Mouse (Mus musculus) left cerebral cortex, postnatal 4 days (tissue): ENCODE data around the gene Rimklb. TPM values are rescaled to one million over a fixed set of nuclear protein-coding genes. Genes with fewer than 3 reads are reported as not detected.
"Not testable (repeated sequence)": the region's sequence is repeated elsewhere in the genome, so short reads cannot be mapped to it uniquely, and the experiment has no call there.

Experiments used
- DNase-seq: peaks from one replicate; pipeline ENCODE4 v3.0.0-alpha.2; 2022
- intact Hi-C: fragments of 180-260 bp; cut with DNase I; formaldehyde crosslinking; loops from one replicate; pipeline ENCODE4 v1.15.1; 2025
- total RNA-seq, 2 experiments: library from RNA; stranded (reverse); gene quantifications; 2 replicates each; pipeline ENCODE4 v1.2.3; 2021

The Rimklb gene
- total RNA-seq, 2 experiments from 2014 or later = 392 to 432 TPM

- DNase-seq = no peak
- intact Hi-C loops = no loop called here
Observed at GRCm38 (mm10) chr6:122505041-122505440, 6.5 kb upstream of the Rimklb start.

DNA sequence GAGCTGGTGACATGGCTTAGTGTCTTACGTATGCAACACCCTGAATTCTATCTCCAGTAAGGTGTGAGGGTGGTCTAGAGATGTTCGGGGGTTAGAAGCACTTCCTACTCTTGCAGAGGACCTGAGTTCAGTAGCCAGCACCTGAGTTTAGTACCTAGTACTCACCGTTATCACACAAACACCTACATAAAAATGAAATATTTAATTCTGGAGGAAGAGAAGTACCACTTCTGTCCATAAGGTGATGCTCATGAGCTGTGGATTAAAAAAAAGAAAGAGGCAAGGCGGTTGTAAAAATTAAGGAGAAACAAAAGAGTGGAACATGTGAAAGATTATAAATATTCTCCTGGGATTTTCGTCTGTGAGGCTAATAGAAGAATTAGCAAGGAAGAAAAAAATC lies 2.1 kb downstream of the Rimklb start:
- DNase-seq = no peak
- intact Hi-C loops = loop anchor here (5.0 kb wide), 1 partner anchor 66 kb away; no protein-coding TSS in a partner anchor

- peak; percentile 54 for DNase-seq
- intact Hi-C loops = loop anchor here (2.0 to 5.0 kb wide), 2 partner anchors 26 to 67 kb away; no protein-coding TSS in a partner anchor
Observed at GRCm38 (mm10) chr6:122495082-122495881, 3.3 kb downstream of the Rimklb start.

DNA sequence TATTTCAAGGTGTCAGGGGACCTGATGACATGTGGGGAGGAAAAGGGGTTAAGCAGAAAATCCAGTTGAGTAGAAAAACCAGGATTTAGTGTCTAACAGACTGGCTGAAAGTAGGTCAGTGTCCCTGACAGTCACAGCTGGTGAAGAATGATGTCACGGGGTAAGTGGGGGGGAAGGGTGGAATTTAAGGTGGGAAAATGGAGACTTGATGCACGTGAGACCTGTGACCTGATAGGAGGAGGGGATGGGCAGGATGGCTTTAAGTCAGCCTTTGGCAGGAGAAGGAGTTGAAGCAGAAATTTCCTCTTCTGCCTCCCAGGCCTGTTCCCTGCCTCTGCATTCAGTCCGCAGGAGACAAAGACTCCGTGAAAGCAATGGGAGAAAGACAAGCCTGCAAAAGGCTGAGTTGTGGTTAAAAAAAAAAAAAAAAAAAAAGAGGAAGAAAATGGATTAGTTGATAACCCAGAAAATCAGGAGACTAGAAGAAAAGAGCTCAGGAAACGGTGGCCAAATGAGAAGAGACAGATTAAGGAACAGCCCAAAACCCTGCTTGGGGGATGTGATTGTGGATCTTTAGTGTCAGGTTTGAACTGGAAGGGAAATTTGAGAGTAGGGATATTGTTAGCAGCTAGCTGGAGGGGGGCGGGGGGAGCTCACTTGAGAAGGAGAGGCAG lies 4.6 kb downstream of the Rimklb start:
- intact Hi-C loops = loop anchor here (2.0 kb wide), 1 partner anchor 27 kb away; no protein-coding TSS in a partner anchor
- DNase-seq = no peak

DNA sequence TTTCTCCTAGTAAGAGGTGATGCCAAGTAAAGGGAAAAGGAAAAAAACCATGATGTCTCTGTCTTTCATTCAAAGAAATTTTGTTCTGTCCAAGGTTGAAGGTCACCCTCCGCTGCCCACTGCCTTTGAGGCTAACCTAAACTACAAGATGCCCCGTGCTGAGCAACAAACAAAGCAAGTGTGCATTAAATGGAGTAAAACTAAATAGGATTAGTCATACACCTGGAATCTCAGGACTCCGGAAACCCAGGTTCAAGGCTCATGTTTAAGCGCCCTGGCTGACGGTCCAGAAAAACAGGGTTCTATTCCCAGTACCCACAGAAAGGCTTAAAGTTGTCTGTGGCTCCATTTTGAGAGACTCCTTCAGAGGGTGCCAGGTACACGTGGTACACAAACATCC lies 6.1 kb downstream of the Rimklb start:
- intact Hi-C loops = no loop called here
- no peak for DNase-seq

DNA sequence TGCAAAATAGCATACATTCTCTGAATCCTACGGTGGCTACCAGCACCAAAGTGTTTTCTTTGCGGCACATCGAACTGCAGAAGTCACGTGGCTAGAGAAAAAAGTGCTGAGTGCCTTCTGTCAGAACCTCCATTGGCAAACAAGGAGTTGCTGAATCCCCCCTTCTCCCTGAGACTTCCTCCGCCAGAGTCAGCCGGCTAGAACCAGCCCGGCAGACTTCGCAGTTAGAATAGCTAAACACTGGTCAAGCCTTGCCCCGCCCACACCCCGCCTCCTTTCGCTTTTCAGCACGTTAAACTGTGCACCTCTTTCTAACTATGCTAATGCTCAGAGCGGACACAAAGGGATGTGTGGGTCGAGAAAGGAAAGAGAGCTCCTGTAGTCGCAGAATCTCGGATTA lies 7.0 kb downstream of the Rimklb start:
- DNase-seq = peak; percentile 85
- intact Hi-C loops = no loop called here

DNA sequence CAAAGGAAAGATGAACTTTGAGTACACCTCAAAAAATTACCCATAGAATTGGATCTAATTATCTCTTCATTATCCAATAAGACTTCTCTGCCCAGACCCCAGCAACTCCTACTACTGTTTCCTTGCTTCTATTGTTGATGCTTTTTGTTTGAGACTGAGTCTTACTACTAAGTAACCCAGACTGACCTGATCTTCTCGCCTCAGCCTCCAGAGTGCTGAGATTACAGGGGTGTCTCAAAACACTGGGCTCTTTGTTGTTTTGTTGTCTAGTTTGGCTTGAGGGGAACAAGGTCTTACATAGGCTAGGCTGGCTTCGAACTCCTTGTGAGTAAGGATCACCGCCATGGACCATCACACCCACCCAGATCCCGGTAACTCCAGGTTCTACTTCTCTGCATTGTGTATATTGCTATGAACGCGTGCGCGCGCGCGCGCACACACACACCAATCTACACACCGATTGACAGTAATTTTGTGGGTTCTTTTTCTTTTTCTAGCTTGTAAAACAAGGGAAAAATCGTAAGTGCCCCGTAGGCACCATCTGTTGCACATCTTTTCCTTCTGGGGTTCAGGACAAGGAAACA lies 7.5 kb downstream of the Rimklb start:
- intact Hi-C loops = no loop called here
- no peak for DNase-seq

GRCm38 (mm10) chr6:122486297-122487117 lies 12.1 kb downstream of the Rimklb start:
- intact Hi-C loops = no loop called here
- DNase-seq = peak; percentile 91

GRCm38 (mm10) chr6:122485401-122486296 lies 12.9 kb downstream of the Rimklb start:
- intact Hi-C loops = no loop called here

DNA sequence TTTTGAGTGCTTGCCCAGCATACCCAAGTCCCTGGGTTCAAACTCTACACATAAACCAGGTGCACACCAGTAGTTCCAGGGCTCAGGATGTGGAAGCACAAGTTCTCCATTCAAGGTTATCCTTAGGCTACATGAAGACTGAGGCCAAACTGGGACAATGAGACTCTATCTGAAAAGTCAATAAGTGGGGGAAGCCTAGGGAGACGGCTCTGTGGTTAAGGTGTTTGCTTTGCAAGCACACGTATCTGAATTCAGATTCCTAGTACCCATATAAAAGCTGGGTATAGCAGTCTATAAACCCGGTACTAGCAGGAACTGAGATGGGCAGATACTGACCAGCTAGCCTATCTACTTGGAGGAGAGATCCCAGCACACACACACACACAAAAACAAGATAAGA lies 20.5 kb downstream of the Rimklb start:
- DNase-seq = no peak
- intact Hi-C loops = no loop called here

More at GRCm38 (mm10) chr6:122485401-122486296, 12.9 kb downstream of the Rimklb start:
- peak; percentile 72 for DNase-seq

DNA sequence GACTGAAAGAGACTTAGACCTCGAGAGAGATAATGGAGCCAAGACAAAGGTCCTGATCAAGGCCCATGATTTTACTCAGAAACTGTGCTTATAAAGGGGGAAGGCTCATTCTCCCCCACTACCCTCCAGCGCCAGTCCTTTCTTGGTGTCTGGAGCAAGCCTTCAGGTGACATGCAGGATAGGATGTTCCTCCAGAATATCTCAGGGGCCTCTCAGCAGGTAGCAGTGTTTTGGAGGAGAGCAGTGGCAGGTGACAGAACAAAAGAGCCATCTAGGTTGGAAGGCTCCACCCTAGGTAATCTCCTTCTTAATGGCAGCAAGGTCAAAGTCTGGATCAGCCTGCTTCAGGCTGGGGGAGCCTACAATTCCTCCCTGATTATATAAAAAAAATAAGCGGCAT lies 27.1 kb downstream of the Rimklb start:
- intact Hi-C loops, DNase-seq: not testable (repeated sequence)

DNA sequence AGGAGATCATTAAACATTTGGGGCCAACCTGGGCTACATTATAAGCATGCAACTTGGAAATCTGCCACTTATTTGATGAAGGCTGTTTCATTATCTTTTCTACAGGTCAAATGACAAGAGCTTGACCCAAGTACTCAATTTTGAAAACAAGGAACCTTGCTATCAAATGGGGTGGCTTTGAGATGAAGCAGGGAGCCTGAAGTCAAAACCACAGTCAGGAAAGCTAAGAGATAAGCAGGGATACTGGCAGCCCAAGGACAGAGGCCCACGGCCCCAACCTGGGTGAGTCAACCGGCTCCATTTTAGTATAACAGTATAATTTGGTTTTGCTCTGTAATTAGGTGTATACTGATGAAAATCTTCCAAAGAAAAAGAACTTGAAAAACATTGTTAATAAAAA lies 28.3 kb downstream of the Rimklb start:
- intact Hi-C loops = no loop called here
- DNase-seq = no peak

DNA sequence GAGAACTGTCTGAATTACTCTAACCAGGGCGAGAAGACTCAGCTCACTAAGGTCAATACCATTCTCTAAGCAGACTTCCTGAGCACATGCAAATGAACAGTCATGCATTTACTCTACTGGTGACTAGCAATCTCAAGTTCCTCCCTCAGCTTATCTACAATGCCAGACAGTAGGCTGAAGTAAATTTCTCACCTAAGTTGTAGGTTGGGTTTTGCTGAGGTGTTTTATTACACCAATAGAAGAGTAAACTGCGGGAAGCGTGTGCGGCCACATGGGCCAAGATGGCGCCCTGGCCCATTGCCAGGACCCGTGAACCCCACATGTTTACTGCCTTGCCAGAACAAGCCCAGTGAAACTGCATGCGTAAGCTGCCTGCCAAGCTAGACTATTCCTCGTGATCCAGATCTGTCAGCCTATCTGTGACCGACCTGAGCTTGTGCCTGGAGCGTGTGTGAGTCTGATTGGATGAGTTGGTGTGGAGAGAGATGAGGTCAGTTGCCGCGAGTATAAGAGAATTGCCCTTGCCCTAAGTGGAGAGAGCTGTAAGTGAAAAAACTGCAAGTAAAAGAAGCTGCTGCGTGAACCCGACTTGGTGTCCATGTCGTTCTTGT lies 29.4 kb downstream of the Rimklb start:
- DNase-seq = no peak
- intact Hi-C loops = no loop called here

DNA sequence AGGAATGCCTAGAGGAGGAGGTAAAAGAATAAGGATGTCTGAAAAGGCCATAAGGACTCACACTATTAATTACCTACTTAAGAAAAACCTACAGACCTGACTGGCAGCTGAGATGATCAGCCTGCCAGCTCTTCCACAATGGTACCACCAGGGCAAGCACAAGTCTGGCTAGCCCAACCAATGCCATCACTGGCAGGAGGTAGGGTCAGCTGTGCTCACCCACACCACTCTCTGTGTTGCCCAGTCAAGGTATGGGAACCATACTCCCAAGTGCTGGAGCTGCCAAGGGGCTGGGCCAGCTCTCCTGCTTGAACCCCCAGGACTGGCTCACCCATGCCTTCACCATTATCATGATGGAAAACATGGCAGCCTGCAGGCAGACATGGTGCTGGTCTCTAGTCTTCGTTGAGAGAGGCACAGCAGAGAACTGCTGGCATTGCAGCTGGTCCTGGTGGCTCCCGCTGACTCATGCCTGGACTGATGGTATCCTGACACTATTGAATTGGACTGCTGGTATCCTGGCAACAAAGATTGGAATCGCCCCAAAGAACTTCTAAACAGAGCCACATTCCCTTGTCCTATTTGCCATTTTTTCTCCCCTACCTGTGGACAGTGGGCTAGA lies 32.4 kb downstream of the Rimklb start:
- intact Hi-C loops = no loop called here

GRCm38 (mm10) chr6:122458946-122459693 lies 39.4 kb downstream of the Rimklb start:
- no peak for DNase-seq
- intact Hi-C loops = no loop called here

More for the DNA sequence above, 32.4 kb downstream of the Rimklb start:
- DNase-seq = peak; percentile 19

- intact Hi-C loops = loop anchor here (2.0 kb wide), 1 partner anchor 29 kb away; no protein-coding TSS in a partner anchor
- no peak for DNase-seq
Observed at GRCm38 (mm10) chr6:122447848-122448247, 50.7 kb downstream of the Rimklb start.

DNA sequence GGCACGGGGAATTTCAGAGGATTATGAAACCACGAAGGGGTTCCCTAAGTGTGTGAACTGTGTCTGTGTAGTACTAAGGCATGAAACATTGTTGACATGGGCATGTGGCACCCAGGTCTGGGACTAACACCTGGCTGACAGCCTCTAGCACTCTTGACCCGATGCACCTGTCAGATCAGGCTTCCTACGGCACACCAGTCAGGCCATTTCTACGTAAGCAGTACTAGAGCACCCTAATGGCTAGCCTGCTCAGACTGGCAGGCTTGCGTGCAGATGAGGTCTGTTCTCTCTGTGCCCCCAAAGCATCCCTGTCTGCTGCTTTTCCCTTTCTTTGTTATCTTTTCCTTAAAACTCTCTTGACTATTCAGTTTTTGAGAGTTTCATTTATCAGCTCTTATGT lies 53.3 kb downstream of the Rimklb start:
- intact Hi-C loops = no loop called here
- DNase-seq = no peak

- DNase-seq = no peak
- intact Hi-C loops = no loop called here
Observed at GRCm38 (mm10) chr6:122440632-122441226, 57.8 kb downstream of the Rimklb start.
